Mouse (Mus musculus) small intestine, adult 2 months (tissue): ENCODE measurements around the gene Dnaja1.

ENCODE experiments used
- CTCF ChIP-seq: fragments of 200-500 bp; IDR thresholded peaks from 2 replicates; pipeline ENCODE4 v1.5.1; 2012; ENCODE audit warnings: low read depth, mild to moderate bottlenecking, control low read depth, inconsistent platforms, low read length, moderate library complexity, mixed read lengths; ENCODE audit not compliant: insufficient replicate concordance, insufficient read length; ENCODE audit errors: extremely low read depth
- POLR2A ChIP-seq: fragments of 200-500 bp; IDR thresholded peaks from 2 replicates; pipeline ENCODE4 v1.6.1; 2012; ENCODE audit warnings: low read depth, mild to moderate bottlenecking, control low read depth, inconsistent platforms, low read length, moderate library complexity

DNA sequence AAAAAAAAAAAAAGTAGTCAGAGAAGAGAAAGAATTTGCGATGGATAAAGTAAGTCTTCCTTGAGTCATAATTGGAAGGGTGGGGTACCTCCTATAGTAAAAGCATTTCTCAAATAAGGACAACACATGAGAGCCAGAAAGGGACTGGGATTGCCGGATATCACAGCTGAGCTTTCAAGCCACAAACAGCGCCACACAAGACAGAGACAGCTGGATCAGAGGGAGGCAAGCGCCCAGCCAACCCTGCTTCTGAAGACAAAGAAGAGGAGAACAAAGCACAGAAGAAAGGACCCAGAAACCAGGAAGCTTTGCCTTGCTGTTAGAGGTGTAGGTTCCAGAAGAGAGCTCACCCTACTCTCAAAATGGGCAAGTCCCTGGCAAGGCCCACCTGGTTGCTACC lies 64.6 kb downstream of the Dnaja1 start:
- TF ChIP-seq CTCF, result no peak
- no peak for TF ChIP-seq POLR2A
